Mouse (Mus musculus) limb, embryonic 11.5 days (tissue): ENCODE measurements at regions not wholly inside any gene's neighbourhood (a gene's known extent, or its start where the extent isn't known, plus 50 kb on each side); places are given as distances from the start of the nearest gene placed in this dataset. TPM values are rescaled to one million over a fixed set of nuclear protein-coding genes. Genes with fewer than 3 reads are reported as not detected.

Experiments
- ATAC-seq: fragments of 200-750 bp; cut with Nextera tagmentation; 2 replicates; pipeline ENCODE4 v1.8.0; 2017; ENCODE audit warnings: low read depth; ENCODE audit not compliant: insufficient number of reproducible peaks, low FRiP score, low TSS enrichment
- DNase-seq: peaks from one replicate; pipeline ENCODE4 v3.0.0-alpha.2; 2015; ENCODE audit warnings: low spot score
- H3K27ac ChIP-seq: fragments of 300-500 bp; sonication (generic); replicated peaks from 2 replicates; pipeline ENCODE4 v1.5.1; 2014; ENCODE audit warnings: low read depth, mild to moderate bottlenecking, low read length
- H3K27me3 ChIP-seq: fragments of 300-500 bp; sonication (generic); 2 replicates; pipeline ENCODE4 v1.6.1; 2014; ENCODE audit warnings: mild to moderate bottlenecking, low read length, mixed read lengths; ENCODE audit not compliant: control insufficient read depth, insufficient read depth
- H3K36me3 ChIP-seq: fragments of 300-500 bp; sonication (generic); 2 replicates; pipeline ENCODE4 v1.6.1; 2014; ENCODE audit warnings: mild to moderate bottlenecking, low read length, moderate library complexity, mixed read lengths; ENCODE audit not compliant: control insufficient read depth, insufficient read depth
- H3K4me1 ChIP-seq: fragments of 300-500 bp; sonication (generic); 2 replicates; pipeline ENCODE4 v1.6.1; 2014; ENCODE audit warnings: low read length, mixed read lengths; ENCODE audit not compliant: control insufficient read depth, insufficient read depth
- H3K4me2 ChIP-seq: fragments of 300-500 bp; sonication (generic); 2 replicates; pipeline ENCODE4 v1.6.1; 2014; ENCODE audit warnings: low read depth, mild to moderate bottlenecking, moderate library complexity; ENCODE audit not compliant: severe bottlenecking
- H3K4me3 ChIP-seq: fragments of 300-500 bp; sonication (generic); 2 replicates; pipeline ENCODE4 v1.5.1; 2014; ENCODE audit warnings: low read depth, low read length
- H3K9ac ChIP-seq: fragments of 300-500 bp; sonication (generic); 2 replicates; pipeline ENCODE4 v1.6.1; 2014; ENCODE audit warnings: mild to moderate bottlenecking, low read length
- H3K9me3 ChIP-seq: fragments of 300-500 bp; sonication (generic); 2 replicates; pipeline ENCODE4 v1.6.1; 2016; ENCODE audit warnings: low read length; ENCODE audit not compliant: control insufficient read depth
- WGBS: fragments of 180-500 bp; shearing (Covaris S2); extraction: QIAGEN DNeasy Blood & Tissue Kit; methylation state at CpG from one replicate; pipeline ENCODE4 v1.1.7; 2014; 5-methylcytosine and 5-hydroxymethylcytosine counted together
- microRNA-seq: library from miRNA; unstranded; fragments of <30 nt; microRNA quantifications from one replicate; pipeline ENCODE4, GENCODE M21; 2016

- Histone ChIP-seq H3K4me3 (no peak overlapping the region), H3K27me3 (no peaks in the 10 kb centered on the region), H3K4me1 (no peaks in the 10 kb centered on the region), H3K27ac (no peak overlapping the region), H3K36me3 (no peaks in the 10 kb centered on the region), H3K9me3 (no peaks in the 10 kb centered on the region), H3K4me2 (no peak overlapping the region), H3K9ac (no peak overlapping the region)
- DNase-seq (no peak), ATAC-seq (no peak)
Measured at GRCm38 (mm10) chr12:35209399-35209798, 162.4 kb downstream of the Snx13 start.

- Histone ChIP-seq H3K36me3 (no peaks in the 10 kb centered on the region), H3K27ac (no peak overlapping the region), H3K9me3 (no peaks in the 10 kb centered on the region), H3K27me3 (no peaks in the 10 kb centered on the region), H3K4me3 (no peak overlapping the region), H3K9ac (no peak overlapping the region), H3K4me2 (no peak overlapping the region), H3K4me1 (no peaks in the 10 kb centered on the region)
- WGBS = 81% methylated on average over 3 of the region's 3 CpGs
- no peak for DNase-seq
- no peak for ATAC-seq
Measured at GRCm38 (mm10) chr12:35207605-35208004, 160.6 kb downstream of the Snx13 start.

- no peaks in the 10 kb centered on the region for H3K4me1 ChIP-seq
- no peak overlapping the region for H3K27ac ChIP-seq
- no peak overlapping the region for H3K4me2 ChIP-seq
- H3K27me3 ChIP-seq = no peaks in the 10 kb centered on the region
- no peaks in the 10 kb centered on the region for H3K36me3 ChIP-seq
- DNase-seq (no peak), ATAC-seq (0 out of 2 replicates have a peak, but pooled peaks have one; percentile 3)
- WGBS = 66% methylated on average over 1 of the region's 1 CpGs
- H3K9ac ChIP-seq = no peak overlapping the region
- H3K9me3 ChIP-seq = no peaks in the 10 kb centered on the region
- H3K4me3 ChIP-seq = no peak overlapping the region
Measured at GRCm38 (mm10) chr12:35203398-35203797, 156.4 kb downstream of the Snx13 start.

GRCm38 (mm10) chr12:35200110-35200509 lies 153.1 kb downstream of the Snx13 start:
- Histone ChIP-seq H3K9ac (no peak overlapping the region), H3K4me1 (no peaks in the 10 kb centered on the region), H3K27me3 (no peaks in the 10 kb centered on the region), H3K36me3 (no peaks in the 10 kb centered on the region), H3K4me3 (no peak overlapping the region), H3K9me3 (no peaks in the 10 kb centered on the region), H3K27ac (no peak overlapping the region), H3K4me2 (no peak overlapping the region)
- no peak for DNase-seq
- 43% methylated on average over 5 of the region's 5 CpGs for WGBS
- ATAC-seq = no peak

Small RNA genes in the stretch of these regions (microRNA-seq; reads per million reads assigned to microRNA genes)
- gene Gm44396 = not detected
